15 mouse cellular contexts compared by ENCODE assay signal in genomic region chr7:107705941-107706340, GRCm38 (mm10). TPM values are rescaled to one million over a fixed set of nuclear protein-coding genes. Genes with fewer than 3 reads are reported as not detected.
DNase-seq lines count a peak whose midpoint lies in the region; ATAC-seq lines count a peak whose summit lies in the region.
"Had no signal": no experiment of that assay in that cellular context is flagged by ENCODE, and none has a peak within 500 bp of the region (broad histone marks: within the 10 kb centered on the region; RNA-seq: fewer than 3 reads in every experiment).

No protein-coding gene starts in this region.

- no peak overlapping the region for H3K9ac ChIP-seq in midbrain, embryonic 11.5 days (ENCODE audit: low read length)
- no peak overlapping the region for H3K9ac ChIP-seq in midbrain, embryonic 13.5 days (replicated peaks)
- H3K9ac ChIP-seq: liver, embryonic 15.5 days had no signal

- H3K4me3 ChIP-seq in midbrain, embryonic 11.5 days (ENCODE audit: low read depth, low read length), result no peak overlapping the region
- H3K4me3 ChIP-seq in midbrain, embryonic 13.5 days (replicated peaks), result no peak overlapping the region
- H3K4me3 ChIP-seq: layer of hippocampus, adult 2 months; liver, embryonic 15.5 days had no signal

- DNase-seq in gastrocnemius, postnatal 10 days, result peak; percentile 11
- DNase-seq in gastrocnemius, postnatal 4 days (ENCODE audit: low spot score in 2 of 2), result no peak
- peak; percentile 37 for DNase-seq in midbrain, embryonic 11.5 days (ENCODE audit: low spot score, missing footprints)
- DNase-seq in adrenal gland, postnatal 36 days, result peak; percentile 15 to 48
- DNase-seq in kidney, postnatal 36 days, result peak; percentile 49 to 64
- DNase-seq in urinary bladder, adult 18-20 months (ENCODE audit: low spot score in 2 of 2), result no peak
- no peak for DNase-seq in embryo, embryonic 9.5 days (ENCODE audit: extremely low spot score)
- DNase-seq: cerebellum, adult 9-11 months; spleen, adult 18-20 months; thymus, postnatal 36 days had no signal

- 79% methylated on average over 5 of the region's 5 CpGs for WGBS in midbrain, embryonic 11.5 days
- 67% methylated on average over 5 of the region's 5 CpGs for WGBS in midbrain, embryonic 13.5 days

- H3K36me3 ChIP-seq in midbrain, embryonic 11.5 days (ENCODE audit: control insufficient read depth, insufficient read depth, low read length), result no peaks in the 10 kb centered on the region
- H3K36me3 ChIP-seq in midbrain, embryonic 13.5 days, result no peaks in the 10 kb centered on the region
- H3K36me3 ChIP-seq: liver, embryonic 15.5 days had no signal

- no peak for ATAC-seq in midbrain, embryonic 11.5 days (ENCODE audit: low FRiP score)
- ATAC-seq in midbrain, embryonic 13.5 days, result no peak
- ATAC-seq: activated CD4-positive, CD25-positive, alpha-beta regulatory T cell, adult 4 months; CD4-positive, CD25-positive, alpha-beta regulatory T cell, adult 4 months had no signal

- H3K27me3 ChIP-seq in midbrain, embryonic 11.5 days (ENCODE audit: control insufficient read depth, insufficient read depth, low read length), result no peaks in the 10 kb centered on the region
- H3K27me3 ChIP-seq in midbrain, embryonic 13.5 days, result no peaks in the 10 kb centered on the region
- H3K27me3 ChIP-seq: liver, embryonic 15.5 days had no signal

- H3K4me1 ChIP-seq in midbrain, embryonic 11.5 days (ENCODE audit: control insufficient read depth, insufficient read depth, low read length), result peaks cover 8% of the 10 kb centered on the region; the same call in 1 of the 2 replicates
- H3K4me1 ChIP-seq in midbrain, embryonic 13.5 days (replicated peaks), result peaks cover 11% of the 10 kb centered on the region; the same call in 1 of the 2 replicates

- H3K9me3 ChIP-seq in midbrain, embryonic 11.5 days (ENCODE audit: control insufficient read depth, low read length), result no peaks in the 10 kb centered on the region
- H3K9me3 ChIP-seq in midbrain, embryonic 13.5 days, result no peaks in the 10 kb centered on the region
- H3K9me3 ChIP-seq: liver, embryonic 15.5 days had no signal

- no peak overlapping the region for H3K27ac ChIP-seq in midbrain, embryonic 11.5 days (ENCODE audit: low read depth, low read length)
- H3K27ac ChIP-seq in midbrain, embryonic 13.5 days, result no peak overlapping the region
- H3K27ac ChIP-seq: layer of hippocampus, adult 2 months; liver, embryonic 15.5 days had no signal

- H3K4me2 ChIP-seq in midbrain, embryonic 11.5 days, result no peak overlapping the region
- H3K4me2 ChIP-seq in midbrain, embryonic 13.5 days (replicated peaks), result no peak overlapping the region
- H3K4me2 ChIP-seq: liver, embryonic 15.5 days had no signal

RNA-seq across cellular contexts. Expression of gene Cyb5r2, which starts 51.9 kb away (rescaled TPM):
- under 1 TPM; 0.20 to 0.54 TPM for total RNA-seq in gastrocnemius, postnatal 10 days (2021)
- total RNA-seq in gastrocnemius, postnatal 4 days (2021), result under 1 TPM in 1 of 2 experiments, not detected in 1; 0.25 TPM
- polyA plus RNA-seq in midbrain, embryonic 11.5 days (2014; fragmentation: Nextera tagmentation; extraction: Ambion mirVana), result 0.56 TPM in 1 of 2 replicates, not detected in the other
- polyA plus RNA-seq in midbrain, embryonic 13.5 days (2015; fragmentation: Nextera tagmentation; extraction: Ambion mirVana), result 0.06 and 0.08 TPM in 2 replicates
- total RNA-seq in adrenal gland, postnatal 36 days (2021), result not detected
- polyA plus RNA-seq: activated CD4-positive, CD25-positive, alpha-beta regulatory T cell, adult 4 months; CD4-positive, CD25-positive, alpha-beta regulatory T cell, adult 4 months; liver, embryonic 15.5 days had no signal

Comparison
In these comparisons a context has a peak if more than half of its experiments do, and no peak if none do; other contexts are left out.
1. DNase-seq: peak in gastrocnemius, postnatal 10 days (single experiment), midbrain, embryonic 11.5 days (single experiment), adrenal gland, postnatal 36 days (2 of 2) and kidney, postnatal 36 days (2 of 2); none in gastrocnemius, postnatal 4 days (0 of 2), urinary bladder, adult 18-20 months (0 of 2) and embryo, embryonic 9.5 days (single experiment).